Mouse (Mus musculus): Measurements from ENCODE around the gene Glipr2. TPM values are rescaled to one million over a fixed set of nuclear protein-coding genes. Genes with fewer than 3 reads are reported as not detected.

The Glipr2 gene
- polyA plus RNA-seq (2014; fragmentation: Illumina TruSeq; extraction: RNeasy Lipid Tissue Mini Kit (QIAGEN cat#74804)), result 22.4 TPM

DNA sequence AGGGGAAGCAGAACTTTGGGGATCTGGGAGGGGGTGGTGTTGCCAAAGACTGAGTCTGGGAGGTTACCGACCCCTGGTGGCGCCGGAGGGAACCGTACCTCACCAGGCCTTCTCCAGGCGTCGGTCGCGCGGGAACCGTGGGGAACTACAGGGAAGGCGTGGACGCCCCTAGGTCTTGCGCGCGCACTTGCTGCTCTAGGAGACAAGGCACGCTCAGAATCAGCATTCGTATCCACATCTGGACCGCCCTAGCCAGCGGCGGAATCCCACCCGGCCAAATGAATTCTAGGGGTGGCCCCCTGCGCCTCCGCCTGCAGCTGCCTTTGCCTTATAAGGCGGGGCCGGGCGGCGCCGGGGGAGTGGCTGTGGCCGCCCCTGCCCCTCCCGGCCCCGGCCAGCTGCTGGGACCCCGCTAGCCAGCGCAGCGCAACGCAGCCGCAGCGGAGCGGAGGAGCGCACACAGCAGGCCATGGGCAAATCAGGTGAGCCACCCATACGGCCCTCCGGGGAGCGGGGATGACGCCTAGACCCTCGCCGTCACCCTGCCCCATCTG lies at the start of gene Glipr2:
Gene Glipr2, plus strand, starts transcription at position 110 of the 554 bp plus-strand sequence.

DNA sequence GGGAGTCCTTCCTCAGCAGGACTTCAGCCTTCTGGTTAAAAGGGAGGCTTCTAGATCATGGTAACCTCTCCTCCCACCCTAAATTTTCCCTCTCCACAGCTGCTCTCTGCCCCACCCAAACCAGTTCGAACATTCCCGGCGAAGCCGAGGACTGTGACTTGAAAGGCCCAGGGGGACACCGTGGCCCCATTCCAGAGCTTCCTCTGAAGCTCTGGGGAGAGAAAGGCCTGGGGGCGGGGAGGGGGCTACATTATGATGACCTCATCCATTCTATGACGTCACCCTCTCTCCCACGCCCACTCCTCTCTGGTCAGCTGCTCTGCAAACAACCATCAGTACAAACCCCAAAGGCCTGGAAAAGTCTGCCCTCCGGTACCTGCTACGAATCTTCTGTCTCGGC lies 26.0 kb downstream of the Glipr2 start, which contains the start of gene Ccin:
Gene Ccin, plus strand, starts transcription at position 303 of the 400 bp plus-strand sequence.

DNA sequence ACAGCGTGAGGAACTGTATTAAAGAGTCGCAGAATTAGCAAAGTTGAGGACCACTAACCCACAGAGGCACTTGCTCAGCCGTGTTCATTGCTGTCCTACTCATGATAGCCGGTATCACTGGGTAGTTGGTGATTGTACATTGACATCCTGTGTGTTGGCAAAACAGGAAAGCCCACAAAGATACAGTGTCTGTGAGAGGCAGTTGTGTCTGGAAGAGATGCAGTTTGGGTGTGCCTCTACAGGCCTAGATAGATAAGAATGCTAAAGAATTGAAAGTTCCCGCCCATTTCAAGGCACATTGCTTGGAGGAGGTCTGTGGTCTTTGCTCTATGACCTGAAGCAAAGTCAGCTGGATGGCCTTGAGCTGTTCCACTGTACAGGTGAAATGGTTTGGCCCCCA lies 46.9 kb downstream of the Glipr2 start, which contains the start of gene Clta:
Gene Clta, plus strand, starts transcription at position 327 of the 400 bp plus-strand sequence.

Other genes starting within 250 kb of the Glipr2 start
- gene Olfr71, start 247.1 kb upstream of the Glipr2 start, polyA plus RNA-seq (2014; fragmentation: Illumina TruSeq; extraction: RNeasy Lipid Tissue Mini Kit (QIAGEN cat#74804)), result not detected
- not detected for gene Hrct1, start 230.2 kb upstream of the Glipr2 start, polyA plus RNA-seq (2014; fragmentation: Illumina TruSeq; extraction: RNeasy Lipid Tissue Mini Kit (QIAGEN cat#74804))
- 0.37 TPM for gene Spaar, start 227.4 kb upstream of the Glipr2 start, polyA plus RNA-seq (2014; fragmentation: Illumina TruSeq; extraction: RNeasy Lipid Tissue Mini Kit (QIAGEN cat#74804))
- not detected for gene Olfr159, start 186.4 kb upstream of the Glipr2 start, polyA plus RNA-seq (2014; fragmentation: Illumina TruSeq; extraction: RNeasy Lipid Tissue Mini Kit (QIAGEN cat#74804))
- not detected for gene Olfr156, start 133.5 kb upstream of the Glipr2 start, polyA plus RNA-seq (2014; fragmentation: Illumina TruSeq; extraction: RNeasy Lipid Tissue Mini Kit (QIAGEN cat#74804))
- gene Olfr157, start 117.2 kb upstream of the Glipr2 start, polyA plus RNA-seq (2014; fragmentation: Illumina TruSeq; extraction: RNeasy Lipid Tissue Mini Kit (QIAGEN cat#74804)), result not detected
- gene Olfr155, start 105.8 kb upstream of the Glipr2 start, polyA plus RNA-seq (2014; fragmentation: Illumina TruSeq; extraction: RNeasy Lipid Tissue Mini Kit (QIAGEN cat#74804)), result not detected
- gene Reck, start 81.9 kb upstream of the Glipr2 start, polyA plus RNA-seq (2014; fragmentation: Illumina TruSeq; extraction: RNeasy Lipid Tissue Mini Kit (QIAGEN cat#74804)), result 33.6 TPM
- gene Ccin, start 26.1 kb downstream of the Glipr2 start, polyA plus RNA-seq (2014; fragmentation: Illumina TruSeq; extraction: RNeasy Lipid Tissue Mini Kit (QIAGEN cat#74804)), result not detected
- 95.6 TPM for gene Clta, start 47.1 kb downstream of the Glipr2 start, polyA plus RNA-seq (2014; fragmentation: Illumina TruSeq; extraction: RNeasy Lipid Tissue Mini Kit (QIAGEN cat#74804))
- 11.4 TPM for gene Gne, start 126.8 kb downstream of the Glipr2 start, polyA plus RNA-seq (2014; fragmentation: Illumina TruSeq; extraction: RNeasy Lipid Tissue Mini Kit (QIAGEN cat#74804))

Measured in ovary, adult 10 weeks (tissue).